Mouse (Mus musculus): ENCODE measurements around the gene Prrt4. TPM values are rescaled to one million over a fixed set of nuclear protein-coding genes. Genes with fewer than 3 reads are reported as not detected.
A peak's percentile ranks its signal among the peaks of the same experiment; 100 is the strongest.

Prrt4 gene
- total RNA-seq, 2 experiments from 2014 or later = 4.7 to 5.5 TPM

DNA sequence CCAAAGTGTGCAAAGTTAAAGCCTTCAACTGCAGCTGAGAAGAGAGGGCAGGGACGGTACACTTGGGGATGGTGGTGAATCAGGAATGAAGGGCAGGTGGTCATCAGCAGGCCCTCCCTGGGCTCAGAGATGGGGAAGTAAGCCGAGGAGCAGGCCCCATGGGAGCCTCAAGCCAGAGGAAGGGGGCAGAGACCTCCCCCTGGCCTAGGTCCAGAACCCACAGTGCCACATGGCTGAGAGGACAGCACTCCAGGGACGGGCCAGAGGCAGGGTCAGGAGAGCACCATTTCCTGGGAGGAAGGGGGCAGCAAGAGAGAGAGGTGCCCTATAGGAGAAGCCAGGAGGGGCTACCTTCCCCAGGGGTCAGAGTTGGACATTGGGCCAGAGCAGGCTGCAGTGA lies 21.1 kb upstream of the Prrt4 start:
- intact Hi-C loops (cut with DNase I) = no loop called here
- DNase-seq (ENCODE audit: low spot score in 2 of 2) = no peak

- intact Hi-C loops (cut with DNase I) = no loop called here
- DNase-seq (ENCODE audit: low spot score in 2 of 2) = no peak
These were observed 20.0 kb upstream of the Prrt4 start for GRCm38 (mm10) chr6:29199223-29199855.

- intact Hi-C loops (cut with DNase I) = loop anchor here (1.0 kb wide), 1 partner anchor 32 kb away; no protein-coding TSS in a partner anchor
- peak; percentile 96 to 97 for DNase-seq (ENCODE audit: low spot score in 2 of 2)
These were observed 19.2 kb upstream of the Prrt4 start for GRCm38 (mm10) chr6:29198309-29199222.

DNA sequence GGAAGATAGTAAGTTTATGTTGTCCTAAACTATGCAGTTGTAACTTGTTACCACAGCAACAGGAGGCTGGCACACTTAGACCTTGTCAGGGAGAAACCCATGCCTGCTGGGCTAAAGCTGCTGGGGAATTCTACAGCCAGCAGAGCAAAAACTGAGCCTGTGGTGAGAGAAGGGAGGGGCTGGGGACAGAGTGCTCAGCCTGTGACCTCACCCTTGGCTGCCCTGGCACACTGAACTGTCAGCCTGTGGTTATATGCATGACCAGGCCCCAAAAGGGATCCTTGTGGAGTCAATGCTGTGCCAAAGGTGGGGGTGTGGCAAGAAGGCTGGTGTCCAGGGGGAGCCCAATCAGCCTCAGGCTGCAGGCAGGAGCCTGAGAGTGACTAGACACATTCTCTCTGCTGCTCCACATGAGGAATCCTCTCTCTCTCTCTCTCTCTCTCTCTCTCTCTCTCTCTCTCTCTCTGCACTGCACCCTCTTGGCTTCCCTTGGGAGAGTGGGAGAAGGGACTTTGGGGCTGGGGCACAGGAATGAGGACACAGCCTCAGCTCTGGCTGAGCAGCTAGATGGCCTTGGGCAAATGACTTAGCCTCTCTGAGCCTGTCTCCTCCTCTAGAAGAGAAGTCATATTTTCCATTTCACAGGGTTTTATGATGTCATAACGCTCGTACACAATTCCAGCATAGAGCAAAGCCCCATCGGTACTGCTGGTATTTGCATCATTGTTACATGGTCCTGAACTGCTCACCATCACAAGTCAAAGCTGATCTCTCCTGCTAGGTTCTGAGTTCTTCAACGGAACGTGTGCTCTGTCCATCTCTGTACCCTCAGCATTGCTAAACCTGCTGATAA lies 16.7 kb upstream of the Prrt4 start:
- DNase-seq (ENCODE audit: low spot score in 2 of 2) = no peak
- intact Hi-C loops (cut with DNase I) = no loop called here

DNA sequence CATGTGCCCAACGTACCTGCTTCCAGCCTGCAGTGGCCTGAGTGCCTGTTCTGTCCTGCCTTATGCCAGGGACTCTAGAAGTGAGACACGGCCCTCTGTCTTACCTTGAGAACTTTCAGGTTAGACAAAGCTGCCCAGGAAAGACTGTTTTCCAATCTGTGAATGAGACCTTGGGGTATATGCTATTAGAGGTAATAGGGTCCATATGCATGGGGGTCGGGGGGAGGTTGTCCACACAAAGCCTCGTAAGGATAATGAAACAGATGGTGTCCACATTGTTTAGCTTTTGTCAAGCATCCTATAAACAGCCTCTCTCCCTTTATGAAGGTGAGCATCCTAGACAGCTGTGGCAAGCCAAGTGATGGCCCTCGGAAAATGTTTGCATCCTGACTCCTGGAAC lies 15.8 kb upstream of the Prrt4 start:
- intact Hi-C loops (cut with DNase I) = no loop called here
- no peak for DNase-seq (ENCODE audit: low spot score in 2 of 2)

- intact Hi-C loops (cut with DNase I) = no loop called here
These were observed 14.8 kb upstream of the Prrt4 start for GRCm38 (mm10) chr6:29193961-29194750.

DNA sequence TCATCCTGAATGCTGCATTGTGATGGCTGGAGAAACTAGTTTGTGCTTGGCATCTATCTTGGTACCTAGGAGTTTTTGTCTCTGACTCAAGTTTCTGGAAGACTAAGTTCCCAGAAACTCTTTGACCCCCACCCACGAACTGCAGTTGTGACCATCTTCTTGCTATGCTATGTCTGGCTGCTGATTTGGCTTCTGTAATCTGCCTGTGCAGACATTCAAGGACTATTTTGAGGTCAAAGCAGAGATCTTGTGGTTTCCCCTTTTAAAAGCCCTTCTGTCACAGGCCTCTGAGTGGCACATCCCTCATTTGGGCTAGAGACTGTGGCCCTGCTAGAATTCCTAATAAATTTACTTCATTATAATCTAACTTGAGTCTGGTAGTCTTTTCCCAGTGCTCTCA lies 8.6 kb upstream of the Prrt4 start:
- DNase-seq (ENCODE audit: low spot score in 2 of 2) = no peak
- intact Hi-C loops (cut with DNase I) = no loop called here

More at GRCm38 (mm10) chr6:29193961-29194750, 14.8 kb upstream of the Prrt4 start:
- DNase-seq (ENCODE audit: low spot score in 2 of 2) = no peak

GRCm38 (mm10) chr6:29179843-29180242 lies 459 bp upstream of the Prrt4 start:
- DNase-seq (ENCODE audit: low spot score in 2 of 2) = peak; percentile 60 to 72
- intact Hi-C loops (cut with DNase I) = no loop called here

GRCm38 (mm10) chr6:29177901-29178879 lies 1.2 kb downstream of the Prrt4 start:
- peak in 1 of 2 experiments; percentile 82 for DNase-seq (ENCODE audit: low spot score in 2 of 2)
- intact Hi-C loops (cut with DNase I) = no loop called here

DNA sequence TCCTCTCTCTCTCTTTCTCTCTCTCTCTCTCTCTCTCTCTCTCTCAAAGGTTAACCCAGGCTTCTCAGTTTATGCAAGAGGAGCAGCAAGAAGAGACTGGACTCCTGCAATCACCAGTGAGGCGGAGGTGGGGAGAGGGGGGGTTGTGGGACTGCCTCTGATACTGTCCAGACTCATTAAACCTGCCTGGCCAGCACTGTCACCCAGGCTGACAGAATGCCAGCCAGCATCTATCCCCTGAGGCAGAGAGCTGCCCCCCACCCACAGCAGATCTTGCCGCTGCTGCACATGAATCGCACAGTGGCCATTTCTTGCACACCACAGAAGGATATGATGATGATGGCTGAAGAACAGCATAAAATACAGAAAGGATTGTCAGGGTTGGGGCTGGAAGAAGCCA lies 4.3 kb downstream of the Prrt4 start:
- intact Hi-C loops (cut with DNase I) = no loop called here
- no peak for DNase-seq (ENCODE audit: low spot score in 2 of 2)

DNA sequence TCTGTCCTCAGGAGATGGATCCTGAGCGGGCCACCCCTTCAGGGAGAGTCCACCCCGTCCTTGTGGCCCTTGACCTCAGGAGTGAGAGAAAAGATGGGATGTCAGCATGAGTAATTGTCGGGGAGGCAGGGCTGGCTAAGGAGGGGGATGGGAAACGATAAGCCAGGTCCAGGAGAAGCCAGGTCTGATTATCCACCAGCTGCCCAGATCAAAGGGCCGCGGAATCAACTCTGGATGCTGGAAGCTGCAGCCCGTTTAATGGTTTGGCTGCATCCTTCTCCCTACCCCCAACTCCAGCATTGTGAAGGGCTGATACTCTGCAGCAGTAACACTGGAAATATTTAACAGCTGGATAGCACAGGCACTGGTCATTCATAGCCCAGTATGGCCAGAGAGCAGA lies 5.0 kb downstream of the Prrt4 start:
- intact Hi-C loops (cut with DNase I) = no loop called here
- DNase-seq (ENCODE audit: low spot score in 2 of 2) = no peak

- intact Hi-C loops (cut with DNase I) = no loop called here
- DNase-seq (ENCODE audit: low spot score in 2 of 2) = peak; percentile 77 to 80
These were observed 8.4 kb downstream of the Prrt4 start for GRCm38 (mm10) chr6:29170952-29171388.

DNA sequence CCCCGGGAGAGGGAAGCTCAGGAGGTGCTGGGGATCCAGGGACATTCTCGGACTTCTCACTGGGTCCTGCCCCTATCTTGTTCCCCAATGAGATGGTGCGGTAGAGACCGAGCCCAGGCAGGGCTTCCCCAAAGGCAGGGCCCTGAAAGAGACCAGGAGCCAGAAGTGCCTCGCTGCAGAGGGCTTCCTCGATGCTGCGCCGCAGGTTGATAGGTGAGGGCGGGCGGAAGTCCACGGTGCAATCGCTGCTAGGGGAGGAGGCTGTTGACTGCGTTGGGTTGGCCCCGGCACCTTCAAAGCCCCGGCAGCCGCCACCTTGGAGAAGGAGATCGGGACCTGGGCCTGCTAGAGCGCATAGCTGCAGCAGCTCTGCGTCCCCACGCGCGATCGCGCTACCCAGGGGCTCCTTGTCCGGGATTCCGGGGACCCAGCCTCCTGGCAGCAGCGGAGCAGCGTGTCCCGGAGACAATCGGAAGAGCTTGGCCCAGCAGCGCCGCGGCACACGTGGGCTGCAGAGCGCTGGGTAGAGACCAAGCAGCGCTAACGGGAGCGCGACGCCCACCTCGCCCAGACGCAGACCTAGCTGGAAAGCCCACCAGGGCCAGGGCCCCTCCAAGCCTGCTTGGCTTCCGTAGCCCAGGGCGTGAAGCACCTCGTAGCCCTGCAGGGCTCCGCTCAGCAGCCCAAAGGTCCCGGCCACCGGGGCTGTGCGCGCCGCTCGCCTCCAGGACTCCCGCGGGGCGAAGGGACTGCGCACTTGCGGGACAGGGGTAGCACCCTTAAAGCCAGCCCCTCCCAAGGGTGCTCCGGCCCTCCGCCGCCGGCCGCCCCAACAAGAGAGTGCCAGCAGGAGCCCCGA lies 9.1 kb downstream of the Prrt4 start:
- intact Hi-C loops (cut with DNase I) = no loop called here

GRCm38 (mm10) chr6:29169675-29170062 lies 9.7 kb downstream of the Prrt4 start:
- DNase-seq (ENCODE audit: low spot score in 2 of 2) = no peak
- intact Hi-C loops (cut with DNase I) = loop anchor here (5.0 kb wide), 1 partner anchor 108 kb away; the partner anchor contains the start of gene Fam71f2

More for the DNA sequence above, 9.1 kb downstream of the Prrt4 start:
- no peak for DNase-seq (ENCODE audit: low spot score in 2 of 2)

GRCm38 (mm10) chr6:29168871-29169270 lies 10.5 kb downstream of the Prrt4 start:
- intact Hi-C loops (cut with DNase I) = loop anchor here (5.0 kb wide), 1 partner anchor 108 kb away; the partner anchor contains the start of gene Fam71f2

DNA sequence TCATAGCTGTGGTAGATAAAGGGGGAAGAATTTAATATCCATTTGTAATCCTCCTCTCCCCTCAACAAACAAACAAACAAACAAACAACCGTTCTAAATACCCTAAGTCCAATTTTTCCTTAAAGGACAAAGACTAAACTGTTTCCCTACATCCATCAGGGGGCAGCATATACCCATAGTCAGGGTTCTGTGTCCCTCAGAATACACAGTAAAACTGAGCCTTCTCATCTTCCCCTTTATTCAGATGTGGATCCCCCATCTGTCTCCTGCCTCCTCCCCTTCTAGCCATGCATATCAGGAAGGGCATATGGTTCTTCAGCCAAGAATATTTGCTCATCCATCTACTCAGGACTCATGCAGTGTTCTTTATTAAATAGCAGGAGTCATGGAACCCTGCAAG lies 13.2 kb downstream of the Prrt4 start:
- intact Hi-C loops (cut with DNase I) = loop anchor here (1.0 to 5.0 kb wide), 2 partner anchors 32 to 111 kb away; partner anchors contain the start of gene Fam71f2
- peak; percentile 74 to 75 for DNase-seq (ENCODE audit: low spot score in 2 of 2)

More at GRCm38 (mm10) chr6:29168871-29169270, 10.5 kb downstream of the Prrt4 start:
- DNase-seq (ENCODE audit: low spot score in 2 of 2) = no peak
